Mouse (Mus musculus) myocyte (in vitro differentiated cells): ENCODE results near the gene Calhm3. TPM values are rescaled to one million over a fixed set of nuclear protein-coding genes. Genes with fewer than 3 reads are reported as not detected.

Experiments used
- H3K27me3 ChIP-seq: one replicate; pipeline ENCODE4 v1.6.1; 2011; ENCODE audit not compliant: control insufficient read depth, insufficient read depth, insufficient read length
- H3K36me3 ChIP-seq: one replicate; pipeline ENCODE4 v1.6.1; 2011; ENCODE audit not compliant: control insufficient read depth, insufficient read depth
- H3K4me2 ChIP-seq: one replicate; pipeline ENCODE4 v1.6.1; 2011; ENCODE audit warnings: low read depth, control low read depth
- H3K4me3 ChIP-seq: one replicate; pipeline ENCODE4 v1.5.1; 2011; ENCODE audit warnings: mild to moderate bottlenecking, control low read depth, moderate library complexity
- H3K79me2 ChIP-seq: one replicate; pipeline ENCODE4 v1.6.1; 2011; ENCODE audit not compliant: control insufficient read depth, insufficient read depth
- H3ac ChIP-seq: one replicate; pipeline ENCODE4 v1.6.1; 2011; ENCODE audit not compliant: control insufficient read depth, insufficient read length
- CEBPB ChIP-seq: IDR thresholded peaks from 2 replicates; pipeline ENCODE4 v1.6.1; 2011; ENCODE audit warnings: mild to moderate bottlenecking, moderate library complexity; ENCODE audit not compliant: poor library complexity, insufficient read depth, severe bottlenecking
- E2F4 ChIP-seq: IDR thresholded peaks from one replicate; pipeline ENCODE4 v1.6.1; 2011; ENCODE audit warnings: mild to moderate bottlenecking, control low read depth, moderate library complexity; ENCODE audit not compliant: insufficient read depth
- MAX ChIP-seq: IDR thresholded peaks from one replicate; pipeline ENCODE4 v1.6.1; 2011; ENCODE audit warnings: low read depth, mild to moderate bottlenecking, control low read depth
- MYOD1 ChIP-seq, 3 experiments: IDR thresholded peaks; one replicate each; pipeline ENCODE4 v1.6.1; 2011; ENCODE audit warnings: control low read depth in 2 of 3, low read depth in 2 of 3, mild to moderate bottlenecking in 2 of 3, moderate library complexity in 1 of 3; ENCODE audit not compliant: insufficient read length in 2 of 3, control insufficient read depth in 1 of 3
- MYOG ChIP-seq, 3 experiments: IDR thresholded peaks; one replicate each; pipeline ENCODE4 v1.6.1; 2011; ENCODE audit warnings: control low read depth in 2 of 3, low read depth in 2 of 3, mild to moderate bottlenecking in 2 of 3; ENCODE audit not compliant: insufficient read length in 2 of 3, control insufficient read depth in 1 of 3, insufficient read depth in 1 of 3
- POLR2A ChIP-seq: IDR thresholded peaks from one replicate; pipeline ENCODE4 v1.6.1; 2011; ENCODE audit warnings: low read depth, mild to moderate bottlenecking, control low read depth, moderate library complexity; ENCODE audit not compliant: insufficient read length
- POLR2AphosphoS2 ChIP-seq: IDR thresholded peaks from one replicate; pipeline ENCODE4 v1.6.1; 2011; ENCODE audit warnings: low read depth, control low read depth; ENCODE audit not compliant: insufficient read length
- REST ChIP-seq: IDR thresholded peaks from one replicate; pipeline ENCODE4 v1.6.1; 2011; ENCODE audit warnings: mild to moderate bottlenecking, control low read depth, moderate library complexity; ENCODE audit not compliant: insufficient read depth, insufficient read length
- SRF ChIP-seq: IDR thresholded peaks from one replicate; pipeline ENCODE4 v1.6.1; 2011; ENCODE audit warnings: low read depth; ENCODE audit not compliant: control insufficient read depth, insufficient read length
- TCF12 ChIP-seq: IDR thresholded peaks from one replicate; pipeline ENCODE4 v1.6.1; 2011; ENCODE audit warnings: mild to moderate bottlenecking, control low read depth; ENCODE audit not compliant: poor library complexity, insufficient read depth, severe bottlenecking
- TCF3 ChIP-seq: IDR thresholded peaks from one replicate; pipeline ENCODE4 v1.6.1; 2011; ENCODE audit warnings: low read depth, control low read depth; ENCODE audit not compliant: insufficient read length
- USF1 ChIP-seq: IDR thresholded peaks from one replicate; pipeline ENCODE4 v1.6.1; 2011; ENCODE audit warnings: low read depth, mild to moderate bottlenecking, control low read depth, moderate library complexity
- polyA plus RNA-seq: library from polyadenylated mRNA; unstranded; fragments of >200 nt; fragmentation: generic; extraction: Trizol; gene quantifications from one replicate; pipeline ENCODE4 v1.2.1, GENCODE M21; 2012; ENCODE audit warnings: missing spikeins

The Calhm3 gene
- polyA plus RNA-seq, 1 experiment, result not detected

GRCm38 (mm10) chr19:47136170-47136569 is 21.4 kb downstream of the Calhm3 start:
- H3K27me3 ChIP-seq, result no peaks in the 10 kb centered on the region
- H3K36me3 ChIP-seq, result no peaks in the 10 kb centered on the region
- peak overlapping the region; percentile 39 for H3K4me2 ChIP-seq
- TF ChIP-seq REST (no peak), E2F4 (no peak), CEBPB (no peak), POLR2A (no peak), POLR2AphosphoS2 (no peak), MAX (no peak), SRF (no peak)
- no peak overlapping the region for H3ac ChIP-seq
- H3K79me2 ChIP-seq, result no peaks in the 10 kb centered on the region
- H3K4me3 ChIP-seq, result no peak overlapping the region

- Histone ChIP-seq H3K27me3 (no peaks in the 10 kb centered on the region), H3K4me3 (no peak overlapping the region), H3K4me2 (no peak overlapping the region), H3K79me2 (no peaks in the 10 kb centered on the region), H3ac (no peak overlapping the region), H3K36me3 (no peaks in the 10 kb centered on the region)
- TF ChIP-seq E2F4 (no peak), MYOD1 (IDR thresholded peaks at IDR 0.05; ENCODE audit: control insufficient read depth in 1 of 3, insufficient read length in 2 of 3, low read depth in 2 of 3) (no peak), MYOG (IDR thresholded peaks at IDR 0.05; ENCODE audit: control insufficient read depth in 1 of 3, insufficient read depth in 1 of 3, insufficient read length in 2 of 3, low read depth in 2 of 3) (no peak), REST (no peak), POLR2AphosphoS2 (no peak), CEBPB (no peak), TCF3 (no peak), USF1 (no peak), TCF12 (no peak), POLR2A (no peak), SRF (no peak), MAX (no peak)
These were observed 22.0 kb downstream of the Calhm3 start for GRCm38 (mm10) chr19:47135568-47135967.

GRCm38 (mm10) chr19:47133161-47133560 is 24.4 kb downstream of the Calhm3 start:
- Histone ChIP-seq H3K4me3 (no peak overlapping the region), H3K27me3 (no peaks in the 10 kb centered on the region), H3ac (no peak overlapping the region), H3K36me3 (peaks cover 18% of the 10 kb centered on the region), H3K4me2 (no peak overlapping the region), H3K79me2 (no peaks in the 10 kb centered on the region)
- no peak for TF ChIP-seq SRF
- TF ChIP-seq CEBPB, result no peak
- TF ChIP-seq MYOD1 (IDR thresholded peaks at IDR 0.05; ENCODE audit: control insufficient read depth in 1 of 3, insufficient read length in 2 of 3, low read depth in 2 of 3), result no peak
- no peak for TF ChIP-seq E2F4
- TF ChIP-seq MYOG (IDR thresholded peaks at IDR 0.05; ENCODE audit: control insufficient read depth in 1 of 3, insufficient read depth in 1 of 3, insufficient read length in 2 of 3, low read depth in 2 of 3), result no peak
- TF ChIP-seq POLR2AphosphoS2, result no peak
- no peak for TF ChIP-seq MAX
- no peak for TF ChIP-seq POLR2A
- no peak for TF ChIP-seq TCF12
- no peak for TF ChIP-seq TCF3
- TF ChIP-seq USF1, result no peak
- TF ChIP-seq REST, result no peak

GRCm38 (mm10) chr19:47130551-47131125 is 26.9 kb downstream of the Calhm3 start:
- Histone ChIP-seq H3K27me3 (no peaks in the 10 kb centered on the region), H3K4me3 (no peak overlapping the region), H3K36me3 (peaks cover 29% of the 10 kb centered on the region), H3ac (no peak overlapping the region), H3K79me2 (no peaks in the 10 kb centered on the region), H3K4me2 (no peak overlapping the region)
- TF ChIP-seq MYOG (IDR thresholded peaks at IDR 0.05; ENCODE audit: control insufficient read depth in 1 of 3, insufficient read depth in 1 of 3, insufficient read length in 2 of 3, low read depth in 2 of 3) (no peak), CEBPB (no peak), SRF (no peak), E2F4 (no peak), POLR2A (no peak), TCF12 (no peak), MAX (no peak)

GRCm38 (mm10) chr19:47128835-47129234 is 28.7 kb downstream of the Calhm3 start:
- H3ac ChIP-seq, result no peak overlapping the region
- TF ChIP-seq POLR2AphosphoS2 (no peak), SRF (no peak), MYOG (IDR thresholded peaks at IDR 0.05; ENCODE audit: control insufficient read depth in 1 of 3, insufficient read depth in 1 of 3, insufficient read length in 2 of 3, low read depth in 2 of 3) (no peak), MAX (no peak)
- H3K36me3 ChIP-seq, result peaks cover 40% of the 10 kb centered on the region
- no peaks in the 10 kb centered on the region for H3K27me3 ChIP-seq
- H3K4me3 ChIP-seq, result no peak overlapping the region
- no peaks in the 10 kb centered on the region for H3K79me2 ChIP-seq
- no peak overlapping the region for H3K4me2 ChIP-seq
